Mouse (Mus musculus) C2C12 (cell line): ENCODE measurements around the gene Gm6351. TPM values are rescaled to one million over a fixed set of nuclear protein-coding genes. Genes with fewer than 3 reads are reported as not detected.
"Not testable (repeated sequence)": the region's sequence is repeated elsewhere in the genome, so short reads cannot be mapped to it uniquely, and the experiment has no call there.

ENCODE experiments used
- H3K27me3 ChIP-seq: one replicate; pipeline ENCODE4 v1.6.1; 2011; ENCODE audit not compliant: control insufficient read depth, insufficient read depth, insufficient read length
- H3K36me3 ChIP-seq: one replicate; pipeline ENCODE4 v1.6.1; 2011; ENCODE audit not compliant: control insufficient read depth, insufficient read depth
- H3K4me3 ChIP-seq: one replicate; pipeline ENCODE4 v1.5.1; 2011; ENCODE audit warnings: mild to moderate bottlenecking, control low read depth; ENCODE audit not compliant: poor library complexity, insufficient read depth, severe bottlenecking
- H3K79me2 ChIP-seq: one replicate; pipeline ENCODE4 v1.6.1; 2011; ENCODE audit not compliant: control insufficient read depth, insufficient read depth
- H3K79me3 ChIP-seq: one replicate; pipeline ENCODE4 v1.6.1; 2011; ENCODE audit warnings: low read depth, control low read depth
- H3ac ChIP-seq: one replicate; pipeline ENCODE3; 2011; ENCODE audit warnings: low read depth; ENCODE audit not compliant: control insufficient read depth, insufficient read length
- long read RNA-seq, 2 experiments: library from polyadenylated mRNA; unstranded; transcript quantifications; one replicate each; pipeline ENCODE4 v2.0.0; 2019 to 2020
- polyA plus RNA-seq: library from polyadenylated mRNA; unstranded; fragments of >200 nt; fragmentation: generic; extraction: Trizol; gene quantifications from one replicate; pipeline ENCODE4 v1.2.1, GENCODE M21; 2012; ENCODE audit warnings: missing spikeins

The Gm6351 gene
- not detected for polyA plus RNA-seq
- long read RNA-seq, experiment 1, partial matches to known transcripts, result 0 of 1 reads
- long read RNA-seq, experiment 1, other reads (novel, unspliced or antisense), result 1 of 1 reads
- long read RNA-seq, experiment 2, result 0 reads

DNA sequence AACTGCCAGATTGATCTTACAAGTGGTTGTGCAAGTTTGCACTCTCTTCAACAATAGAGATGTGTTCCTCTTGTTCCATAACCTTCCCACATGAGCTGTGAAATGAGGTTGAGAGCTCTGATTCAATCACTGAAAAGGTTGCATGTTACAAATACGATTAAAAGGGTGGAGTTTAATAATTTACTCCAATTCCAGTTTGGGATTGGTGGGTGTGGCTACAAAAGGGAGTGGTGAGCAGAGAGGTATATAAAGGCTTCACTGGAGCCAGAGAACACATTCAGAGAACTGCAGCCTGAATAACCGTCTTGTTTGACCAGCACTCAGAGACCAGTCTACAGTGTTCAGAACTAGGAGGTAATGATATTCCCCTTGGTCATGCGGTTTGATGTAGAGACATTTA lies at the start of gene Gm6351:
Gene Gm6351 (plus strand): TSS at position 301 of the 400 bp plus-strand sequence.
- not testable (repeated sequence) for H3ac ChIP-seq, H3K27me3 ChIP-seq, H3K36me3 ChIP-seq, H3K79me3 ChIP-seq, H3K4me3 ChIP-seq, H3K79me2 ChIP-seq

- H3K79me2 ChIP-seq, H3K36me3 ChIP-seq, H3K4me3 ChIP-seq, H3ac ChIP-seq, H3K27me3 ChIP-seq, H3K79me3 ChIP-seq: not testable (repeated sequence)
Observed at GRCm38 (mm10) chr5:94070445-94070844, 5.7 kb upstream of the Gm6351 start, which contains the start of gene BC061212. Gene BC061212, minus strand, starts transcription at chr5:94070545.

Other genes with a start within 250 kb of the Gm6351 start
- gene Gm7792, start 232.6 kb upstream of the Gm6351 start, polyA plus RNA-seq, result not detected
- gene Gm16429, start 147.3 kb upstream of the Gm6351 start, polyA plus RNA-seq, result 0.11 TPM
- 0.06 TPM for gene BC061212, start 5.8 kb upstream of the Gm6351 start, polyA plus RNA-seq
- not detected for gene Gm3106, start 141.6 kb downstream of the Gm6351 start, polyA plus RNA-seq
- 0.14 TPM for gene A430089I19Rik, start 230.4 kb downstream of the Gm6351 start, polyA plus RNA-seq
- 0.14 TPM for gene Gm6502, start 238.1 kb downstream of the Gm6351 start, polyA plus RNA-seq